8 mouse cellular contexts compared by ENCODE assay signal in genomic region chr12:46818856-46819347, GRCm38 (mm10). TPM values are rescaled to one million over a fixed set of nuclear protein-coding genes. Genes with fewer than 3 reads are reported as not detected.
A peak's percentile ranks its signal among the peaks of the same experiment; 100 is the strongest.
DNase-seq lines count a peak whose midpoint lies in the region; ATAC-seq and TF ChIP-seq lines count a peak whose summit lies in the region.

Gene Nova1, minus strand, starts transcription at chr12:46818929.

- H3K9me3 ChIP-seq in G1E (replicated peaks), result no peaks in the 10 kb centered on the region
- no peaks in the 10 kb centered on the region for H3K9me3 ChIP-seq in forebrain, postnatal 0 days (ENCODE audit: low read length)

- peaks cover 32% of the 10 kb centered on the region for H3K4me1 ChIP-seq in G1E (ENCODE audit: insufficient read depth, low read depth, low read length)
- peaks cover 4% of the 10 kb centered on the region; the same call in 1 of the 2 replicates for H3K4me1 ChIP-seq in forebrain, postnatal 0 days (ENCODE audit: insufficient read depth)

- peak; percentile 55 for DNase-seq in G1E (ENCODE audit: low spot score)
- DNase-seq in forebrain, postnatal 0 days, result peak; percentile 80
- peak; percentile 42 for DNase-seq in heart, postnatal 25 days (ENCODE audit: low spot score)
- DNase-seq in layer of hippocampus, adult 2 months (ENCODE audit: low spot score in 2 of 2), result peak; percentile 73 to 78
- peak; percentile 50 to 57 for DNase-seq in lung, adult 18-20 months
- DNase-seq in ovary, postnatal 36 days (ENCODE audit: low spot score), result peak; percentile 69

- H3K9ac ChIP-seq in forebrain, postnatal 0 days, result peak within 1 kb of the TSS; percentile 92

- WGBS in forebrain, postnatal 0 days, result under 1% methylated on average over 24 of the region's 68 CpGs

- H3K4me3 ChIP-seq in G1E (ENCODE audit: low read depth, low read length), result peak within 1 kb of the TSS; percentile 83
- peak within 1 kb of the TSS; percentile 91 for H3K4me3 ChIP-seq in forebrain, postnatal 0 days (ENCODE audit: low read depth, low read length)
- peak within 1 kb of the TSS; percentile 73 for H3K4me3 ChIP-seq in layer of hippocampus, adult 2 months

- no peak for TF ChIP-seq CTCF in G1E (IDR thresholded peaks at IDR 0.05; ENCODE audit: low read depth, low read length)
- no peak for TF ChIP-seq CTCF in forebrain, postnatal 0 days (IDR thresholded peaks at IDR 0.05; ENCODE audit: low read depth)
- no peak for TF ChIP-seq CTCF in layer of hippocampus, adult 2 months (conservative IDR thresholded peaks at IDR 0.05)

- H3K27me3 ChIP-seq in G1E (ENCODE audit: insufficient read depth, low read length), result no peaks in the 10 kb centered on the region
- no peaks in the 10 kb centered on the region for H3K27me3 ChIP-seq in forebrain, postnatal 0 days (ENCODE audit: insufficient read depth, low read length)

- peak within 1 kb of the TSS; percentile 93 for H3K27ac ChIP-seq in forebrain, postnatal 0 days (ENCODE audit: low read depth, low read length)
- peak within 1 kb of the TSS; percentile 99 for H3K27ac ChIP-seq in layer of hippocampus, adult 2 months

- intact Hi-C loops in heart, postnatal 25 days (cut with DNase I), result no loop called here

- ATAC-seq in G1E (ENCODE audit: extremely low read depth, insufficient number of reproducible peaks, low FRiP score, poor library complexity, severe bottlenecking), result peak; percentile 19; the same call in 1 of the 2 replicates
- peak; percentile 70 for ATAC-seq in cerebellum, adult (ENCODE audit: insufficient number of reproducible peaks, low FRiP score, low TSS enrichment)
- ATAC-seq in forebrain, postnatal 0 days, result peak; percentile 86
- ATAC-seq in erythroid progenitor cell, adult 5-6 weeks (replicated peaks; ENCODE audit: low FRiP score, poor library complexity, severe bottlenecking), result no peak

- H3K36me3 ChIP-seq in G1E (replicated peaks), result peaks cover 11% of the 10 kb centered on the region
- H3K36me3 ChIP-seq in forebrain, postnatal 0 days (ENCODE audit: insufficient read depth), result no peaks in the 10 kb centered on the region

- H3K4me2 ChIP-seq in forebrain, postnatal 0 days (ENCODE audit: low read depth), result peak within 1 kb of the TSS; percentile 65

RNA-seq across cellular contexts. Expression of gene Nova1, which starts in this region (rescaled TPM):
- total RNA-seq in G1E (2014; fragmentation: Nextera tagmentation), result 51.9 and 63.2 TPM in 2 replicates
- 18.1 and 21.9 TPM in 2 replicates for total RNA-seq in G1E (2017)
- 5.7 and 6.2 TPM in 2 replicates for polyA plus RNA-seq in G1E (2012)
- total RNA-seq in forebrain, postnatal 0 days (2014; rRNA removed), result 31.2 and 63.7 TPM in 2 replicates
- polyA plus RNA-seq in forebrain, postnatal 0 days (2015; fragmentation: Nextera tagmentation; extraction: Ambion mirVana), result 13.9 and 20.8 TPM in 2 replicates
- total RNA-seq in heart, postnatal 25 days (2021), result 1 to 10 TPM; 2.2 to 3.1 TPM
- 10 to 100 TPM; 24.5 to 27.2 TPM for total RNA-seq in layer of hippocampus, adult 2 months (2021)
- total RNA-seq in erythroid progenitor cell, adult 5-6 weeks (2015; ENCODE audit: low replicate concordance), result not detected in 2 replicates
- total RNA-seq in erythroid progenitor cell, adult 5-6 weeks (2017; ENCODE audit: low replicate concordance), result not detected in 2 replicates
